Mouse (Mus musculus) heart, adult 8-10 months (tissue): ENCODE results near the gene Cd82. TPM values are rescaled to one million over a fixed set of nuclear protein-coding genes. Genes with fewer than 3 reads are reported as not detected.

ENCODE experiments used
- DNase-seq: peaks from one replicate; pipeline ENCODE4 v3.0.0; 2022; ENCODE audit warnings: low spot score
- total RNA-seq, 4 experiments: library from RNA; stranded (reverse); gene quantifications; 2 replicates each; pipeline ENCODE4 v1.2.4; 2022

Gene Cd82
- total RNA-seq = 10 to 100 TPM; 15.6 to 24.4 (median 17.1) TPM

DNA sequence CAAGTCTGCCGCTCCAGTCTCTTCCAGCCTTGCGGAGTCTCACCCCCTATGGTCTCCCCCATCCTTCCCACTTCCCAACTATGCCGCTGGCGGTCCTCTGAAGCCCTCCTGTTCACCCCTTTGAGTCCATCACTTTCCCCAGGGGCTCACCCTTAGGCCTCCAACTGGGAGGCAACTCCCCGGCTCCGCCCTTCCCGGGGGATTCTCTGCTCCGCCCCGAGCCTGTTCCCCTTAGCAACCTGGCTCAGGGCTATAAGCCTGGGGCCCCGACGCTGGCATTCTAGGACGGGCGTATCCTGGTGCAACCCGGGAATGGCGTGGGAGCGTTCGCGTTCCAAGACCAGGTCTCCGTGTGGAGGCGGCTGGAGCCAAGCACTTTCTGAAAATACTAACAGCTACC lies at the start of gene Cd82:
TSS of gene Cd82 (minus strand) at position 381 of the 400 bp plus-strand sequence.
- peak; percentile 64 for DNase-seq

DNA sequence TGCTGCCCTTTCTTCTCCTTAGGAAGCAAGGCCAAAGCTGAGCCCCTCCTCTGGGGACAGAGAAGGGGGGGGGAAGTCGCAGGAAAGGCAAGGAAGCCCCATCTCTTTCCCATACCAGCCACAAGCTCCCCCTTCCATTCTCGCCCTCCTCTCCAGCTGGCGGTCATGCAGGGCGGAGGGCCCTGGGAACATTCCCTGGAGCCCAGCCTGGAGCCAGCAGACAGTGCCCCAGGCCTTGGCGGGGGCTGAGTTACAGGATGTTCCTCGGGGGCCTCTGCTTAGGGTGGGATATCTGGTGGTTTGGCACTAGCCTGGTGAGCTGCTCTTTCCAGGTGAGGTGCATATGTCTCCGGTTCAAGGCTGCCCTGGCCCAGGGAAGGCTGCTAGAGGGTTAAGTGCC lies 49.2 kb upstream of the Cd82 start:
- no peak for DNase-seq

DNA sequence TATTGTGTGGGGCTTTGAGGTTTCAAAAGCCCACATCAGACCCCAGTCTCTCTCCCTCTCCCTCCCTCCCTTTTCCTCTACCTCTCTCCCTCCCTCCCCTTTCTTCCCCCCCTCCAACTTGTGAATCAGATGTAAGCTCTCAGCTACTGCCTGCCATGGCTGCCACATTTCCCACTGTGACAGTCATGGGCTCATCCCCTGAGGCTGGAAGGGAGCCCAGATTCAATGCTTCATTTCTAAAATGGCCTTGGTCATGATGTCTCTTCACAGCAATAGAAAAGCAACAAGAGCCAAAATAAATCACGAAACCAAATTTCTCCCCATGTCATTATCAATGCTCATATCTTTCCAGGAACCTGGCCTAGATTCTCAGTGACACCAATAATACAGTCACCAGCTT lies 47.9 kb upstream of the Cd82 start:
- DNase-seq = no peak

DNA sequence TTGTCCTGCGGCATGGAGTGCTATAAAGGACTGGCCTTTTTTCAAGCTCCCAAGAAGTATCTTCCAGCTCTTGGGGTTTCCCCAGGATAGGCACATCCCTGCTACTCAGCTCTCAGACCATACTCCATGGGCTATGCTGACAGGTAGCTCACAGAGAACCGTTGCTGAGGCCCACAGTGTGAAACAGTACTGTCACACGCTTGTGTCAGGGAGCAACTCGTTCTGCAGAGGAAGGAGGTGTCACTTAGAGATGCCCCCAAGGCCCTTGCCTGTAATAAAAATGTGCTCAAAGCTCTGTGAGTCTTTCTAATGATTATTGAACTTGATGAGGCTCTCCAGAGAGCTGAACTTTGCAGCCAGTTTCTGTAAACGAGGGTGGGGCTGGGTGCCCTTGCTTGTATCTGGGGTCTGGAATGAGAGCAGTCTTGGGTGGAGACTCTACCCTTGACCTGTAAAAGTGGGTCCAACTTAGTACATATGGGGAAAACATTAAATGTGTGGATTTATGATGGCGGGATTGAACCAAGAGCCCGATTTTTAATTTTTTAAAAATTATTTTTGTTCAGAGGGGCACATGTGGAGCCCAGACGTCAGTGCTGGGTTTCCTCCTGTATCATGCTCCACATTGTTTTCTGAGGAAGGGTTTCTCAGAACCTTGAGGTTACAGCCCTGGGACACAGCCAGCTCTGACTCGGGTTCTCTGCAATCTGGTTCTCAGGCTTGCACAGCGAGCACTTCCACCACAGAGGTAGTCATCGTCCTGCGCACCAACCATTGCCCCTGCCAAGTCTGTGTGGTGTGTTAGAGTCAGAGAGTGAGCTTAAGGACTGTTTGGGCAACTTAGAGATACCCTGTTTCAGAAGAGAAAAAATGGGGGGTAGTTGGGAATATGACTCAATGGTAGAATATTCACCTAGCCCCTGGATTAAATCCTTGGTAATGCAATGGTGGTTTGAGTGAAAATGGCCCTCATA lies 47.1 kb upstream of the Cd82 start:
- DNase-seq = no peak

DNA sequence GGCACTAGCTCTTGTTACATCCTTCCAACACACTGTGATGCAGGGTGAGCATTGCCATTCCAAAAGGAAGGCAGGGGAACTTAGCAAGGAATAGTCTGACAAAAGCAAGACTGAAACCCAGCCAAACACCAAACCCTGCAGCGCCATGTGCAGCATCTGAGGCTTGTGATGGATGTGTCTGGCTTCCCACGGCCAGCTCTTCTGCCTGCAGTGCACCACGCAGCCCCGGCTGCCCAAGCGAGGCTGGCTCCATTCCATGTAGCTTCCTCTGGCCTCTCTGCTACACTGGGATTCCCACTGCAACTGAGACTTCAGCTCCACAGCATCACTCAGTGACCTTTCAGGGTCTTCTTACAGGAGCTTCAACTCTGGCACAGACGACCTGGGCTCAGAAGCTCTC lies 42.2 kb upstream of the Cd82 start:
- no peak for DNase-seq

DNA sequence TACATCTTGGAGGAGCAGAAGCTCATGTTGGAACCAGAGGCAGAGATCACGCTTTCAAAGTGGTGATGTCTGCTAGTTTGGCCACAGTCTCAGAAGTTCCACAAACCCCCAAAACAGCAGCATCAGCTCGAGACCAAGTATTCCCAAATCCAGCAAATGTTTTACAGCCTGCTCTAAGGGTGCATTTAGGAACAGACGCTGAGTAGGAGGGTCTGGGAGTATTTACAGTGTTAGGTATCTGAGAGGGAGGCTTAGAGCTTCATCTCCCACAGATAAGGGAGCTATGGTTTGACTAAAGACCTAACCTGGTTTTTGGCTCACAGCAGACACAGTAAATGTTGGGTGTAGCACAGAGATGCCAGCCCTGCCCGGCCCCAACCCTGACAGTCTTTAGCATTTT lies 40.4 kb upstream of the Cd82 start:
- DNase-seq = no peak

DNA sequence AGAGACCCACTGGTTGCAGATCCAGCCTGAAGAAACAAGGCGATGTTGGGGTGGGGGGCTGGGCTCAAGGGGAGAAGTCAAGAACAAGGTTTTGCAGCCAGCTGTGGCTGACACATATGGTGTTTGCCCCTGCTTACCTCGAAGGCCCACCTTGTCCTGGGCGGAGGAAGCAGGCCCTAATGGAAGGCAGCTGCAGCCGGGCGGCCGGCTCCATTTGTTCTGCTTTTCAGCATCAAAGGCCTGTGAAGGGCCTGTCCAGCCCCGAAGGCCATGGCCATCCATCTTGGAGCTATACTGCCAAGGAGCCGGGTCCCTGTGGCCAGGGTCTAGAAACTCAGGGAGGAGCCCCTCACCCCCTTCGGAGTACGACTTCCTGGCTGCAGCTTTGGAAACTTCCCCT lies 38.4 kb upstream of the Cd82 start:
- DNase-seq = no peak

DNA sequence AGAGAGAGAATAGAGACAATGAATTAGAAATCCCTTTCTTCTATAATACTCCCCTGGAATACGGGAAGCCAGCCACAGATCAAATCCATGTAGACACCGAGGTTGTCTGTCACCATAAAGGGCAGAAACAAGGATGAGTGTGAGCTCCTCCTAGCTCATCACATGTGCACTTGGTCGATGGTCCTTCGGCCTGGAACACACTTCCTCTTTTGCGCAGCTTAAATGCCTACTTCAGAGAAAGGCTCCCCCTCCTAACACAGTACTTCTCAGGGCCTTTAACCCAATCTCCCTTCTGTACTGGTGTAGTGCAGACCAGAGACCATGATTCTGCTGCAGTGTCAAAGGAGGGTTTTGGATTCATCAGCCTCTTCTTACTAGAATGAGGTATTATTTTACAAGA lies 34.3 kb upstream of the Cd82 start:
- no peak for DNase-seq

DNA sequence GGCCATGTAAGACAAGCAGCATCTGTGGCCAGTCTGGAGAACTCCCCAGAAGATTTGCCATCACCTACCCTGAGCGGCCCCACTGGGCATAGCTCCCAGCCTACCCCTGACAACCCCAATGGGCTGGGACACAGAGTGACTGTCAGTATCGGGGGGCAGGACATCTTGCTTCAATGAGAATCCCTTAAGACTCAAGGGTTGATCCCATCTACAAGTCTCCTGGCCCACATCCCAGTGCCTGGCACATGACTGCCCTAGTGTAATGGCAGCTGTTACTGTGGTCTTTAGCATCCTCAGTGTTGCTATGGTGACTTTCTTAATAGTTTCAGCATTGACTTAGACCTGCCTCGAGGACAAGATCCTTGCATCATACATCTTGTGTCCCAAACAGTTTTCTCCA lies 32.2 kb upstream of the Cd82 start:
- DNase-seq = no peak

DNA sequence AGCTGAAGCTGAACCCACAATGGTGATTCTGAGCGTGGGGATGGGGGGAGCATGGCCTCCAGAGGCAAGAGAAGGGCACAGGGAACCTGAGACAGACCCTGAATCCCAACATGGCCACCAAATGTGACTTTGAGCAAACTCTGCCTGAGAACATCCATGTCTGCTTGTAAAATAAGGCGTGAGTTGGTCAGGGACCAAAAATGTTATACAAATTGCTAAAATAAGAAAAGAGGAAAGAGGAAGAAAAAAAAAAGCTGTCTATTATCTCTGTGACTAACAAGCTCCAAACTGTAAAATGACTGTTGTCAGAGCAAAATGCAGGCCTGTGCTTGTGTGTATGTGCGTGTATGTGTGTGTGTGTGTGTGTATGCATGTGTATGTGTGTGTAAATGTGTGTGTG lies 30.6 kb upstream of the Cd82 start:
- no peak for DNase-seq

DNA sequence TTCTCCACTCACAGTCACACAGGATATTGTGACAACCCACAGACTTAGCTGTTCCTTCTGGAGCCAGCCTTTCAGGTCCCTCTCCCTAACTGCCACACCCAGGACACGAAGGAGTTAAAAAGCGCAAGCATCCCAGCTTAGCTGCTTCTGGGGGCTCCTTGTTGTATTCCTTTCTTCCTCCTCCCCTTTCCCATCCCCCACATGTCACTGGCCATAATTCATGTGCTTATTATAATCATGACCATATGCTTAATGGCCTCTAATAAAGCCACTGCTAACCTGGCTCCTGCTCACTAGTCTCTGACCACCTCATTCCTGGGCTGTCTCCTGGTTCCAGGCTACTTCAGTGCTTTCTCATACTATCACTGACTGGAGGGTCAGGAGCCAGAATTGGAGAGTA lies 27.6 kb upstream of the Cd82 start:
- no peak for DNase-seq

DNA sequence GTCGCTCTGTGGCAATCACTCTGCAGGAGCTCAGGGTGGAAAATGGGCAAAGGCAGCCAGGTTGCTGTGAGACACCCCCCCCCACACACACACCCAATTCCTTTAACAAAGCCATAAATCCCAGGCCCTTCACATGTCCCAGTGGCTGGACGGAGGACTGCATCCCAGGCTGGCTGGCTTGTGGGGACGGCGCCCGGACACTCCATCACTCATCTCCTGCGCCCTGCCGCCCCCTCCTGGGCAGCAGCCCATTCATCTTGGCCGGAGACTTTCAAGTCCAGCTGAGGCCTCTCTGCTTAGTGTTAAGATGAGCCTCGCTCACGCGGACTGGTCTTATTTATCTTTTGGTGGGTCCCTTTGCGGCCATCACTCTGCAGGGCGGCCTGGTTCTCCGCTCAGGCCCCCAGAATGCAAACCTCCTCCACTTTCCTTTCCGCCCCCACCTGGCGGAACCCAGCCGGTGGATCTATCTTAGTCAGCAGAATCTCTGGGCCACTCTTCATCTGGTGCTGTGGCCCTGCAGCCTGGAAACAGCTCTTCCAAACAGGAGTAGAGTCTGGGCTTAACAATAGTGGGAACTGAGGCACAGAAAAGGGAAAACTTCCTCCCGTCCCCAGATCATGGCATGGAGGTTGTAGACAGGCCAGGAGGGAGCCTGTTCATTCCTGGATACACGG lies 26.1 kb upstream of the Cd82 start:
- DNase-seq = no peak

DNA sequence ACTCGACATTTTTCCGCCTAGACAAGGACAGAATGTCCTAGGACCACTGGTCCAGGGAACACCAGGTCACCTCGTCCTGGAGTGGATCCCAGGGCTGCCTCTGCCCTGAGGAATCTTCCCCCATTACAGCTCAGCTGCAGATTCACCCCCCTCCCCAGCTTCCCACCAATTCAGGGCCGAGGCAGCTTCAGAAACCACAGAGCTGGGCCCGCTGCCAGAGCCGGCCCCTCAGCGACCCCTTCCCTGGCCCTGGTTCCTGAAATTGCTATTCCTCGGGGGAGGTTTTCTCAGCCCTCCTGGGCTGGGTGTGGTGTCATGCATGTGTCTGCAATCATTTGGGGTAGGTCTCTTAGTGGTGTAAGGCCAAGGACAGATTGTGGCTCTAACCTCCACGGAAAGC lies 22.5 kb upstream of the Cd82 start:
- no peak for DNase-seq

DNA sequence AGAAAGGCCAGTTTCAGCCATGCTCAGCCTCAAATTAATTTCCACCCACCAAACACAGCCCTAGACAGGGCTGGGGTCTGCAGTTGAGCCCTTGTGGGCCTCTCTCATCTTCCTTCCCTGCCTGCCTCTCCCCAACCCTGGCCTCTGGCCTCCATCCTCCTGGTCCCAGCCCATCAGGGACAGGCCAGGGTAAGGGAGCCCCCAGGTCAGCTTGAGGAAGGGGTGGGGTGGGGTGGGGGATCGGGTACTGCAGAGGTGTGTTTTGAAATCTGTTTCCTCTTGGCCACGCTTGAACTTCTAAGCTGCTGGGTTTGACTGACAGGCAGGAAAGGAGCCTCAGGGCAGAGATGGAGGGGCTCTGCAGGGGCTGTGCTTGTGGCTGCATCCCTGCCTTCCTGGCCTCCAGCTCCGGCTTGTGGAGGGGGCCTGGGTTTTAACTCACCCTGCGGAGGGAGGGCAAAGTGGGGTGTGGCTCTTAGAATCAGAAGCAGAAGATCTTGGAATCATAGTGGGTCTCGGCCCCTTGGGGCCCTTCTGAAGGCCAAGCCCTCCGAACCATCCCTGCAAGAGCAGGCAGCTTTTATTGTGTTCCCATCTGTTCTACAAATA lies 19.2 kb upstream of the Cd82 start:
- no peak for DNase-seq

DNA sequence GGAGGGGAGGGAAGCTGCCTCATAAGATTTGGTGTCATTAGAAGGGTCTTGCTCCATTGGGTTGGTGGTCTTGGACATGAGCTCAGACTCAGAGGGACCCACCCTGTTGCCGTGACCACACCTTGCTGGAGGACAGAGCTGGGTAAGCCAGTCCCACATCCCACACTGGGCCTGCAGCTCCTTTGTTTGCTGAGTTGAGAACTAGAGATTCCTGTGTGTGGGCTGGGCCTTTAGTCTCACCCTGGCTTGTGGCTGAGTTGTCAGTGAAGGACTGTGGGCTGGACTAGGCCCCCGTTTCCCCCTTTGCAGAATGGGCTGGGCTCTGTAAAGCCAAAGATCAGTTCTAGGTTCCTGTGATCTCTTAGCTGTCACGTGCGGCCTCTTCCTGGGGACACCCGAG lies 15.8 kb upstream of the Cd82 start:
- DNase-seq = no peak

DNA sequence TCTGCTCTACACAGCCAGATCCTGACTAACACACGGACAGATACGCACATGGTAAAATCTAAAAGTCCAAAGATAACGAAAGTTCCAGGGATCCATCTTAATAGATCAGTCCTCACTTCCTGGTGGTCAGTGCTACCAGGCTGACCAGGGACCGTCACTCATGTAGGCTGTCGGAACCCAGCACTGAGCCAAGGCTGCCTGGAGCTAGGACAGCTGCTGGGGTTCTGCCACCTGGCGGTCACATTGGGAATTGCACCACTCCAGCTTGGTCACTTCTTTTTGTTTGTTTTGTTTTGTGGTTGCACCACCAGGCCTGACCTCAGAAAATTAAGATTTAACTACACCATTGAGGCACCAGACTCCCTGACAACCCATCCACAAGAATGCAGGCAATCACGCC lies 14.6 kb upstream of the Cd82 start:
- no peak for DNase-seq

DNA sequence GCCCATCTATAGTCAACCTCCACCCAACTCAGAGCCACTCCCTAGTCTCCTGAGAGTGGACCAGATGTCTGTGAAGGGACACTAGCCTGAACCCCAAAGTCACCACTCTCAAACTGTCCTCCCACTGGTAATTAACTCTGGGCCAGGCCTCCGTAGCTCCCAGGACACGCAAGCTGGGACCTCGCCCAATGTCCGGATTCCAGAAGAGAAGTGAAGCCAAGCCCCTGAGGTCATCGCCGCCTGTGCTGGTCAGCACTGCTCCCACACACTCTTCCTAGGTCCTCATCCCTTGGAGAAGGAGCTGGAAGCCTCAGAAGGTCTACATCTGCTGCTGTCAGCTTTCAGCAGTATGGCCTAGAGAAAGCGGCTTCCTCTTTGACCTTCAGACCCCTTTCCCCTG lies 13.5 kb upstream of the Cd82 start:
- DNase-seq = peak; percentile 62

DNA sequence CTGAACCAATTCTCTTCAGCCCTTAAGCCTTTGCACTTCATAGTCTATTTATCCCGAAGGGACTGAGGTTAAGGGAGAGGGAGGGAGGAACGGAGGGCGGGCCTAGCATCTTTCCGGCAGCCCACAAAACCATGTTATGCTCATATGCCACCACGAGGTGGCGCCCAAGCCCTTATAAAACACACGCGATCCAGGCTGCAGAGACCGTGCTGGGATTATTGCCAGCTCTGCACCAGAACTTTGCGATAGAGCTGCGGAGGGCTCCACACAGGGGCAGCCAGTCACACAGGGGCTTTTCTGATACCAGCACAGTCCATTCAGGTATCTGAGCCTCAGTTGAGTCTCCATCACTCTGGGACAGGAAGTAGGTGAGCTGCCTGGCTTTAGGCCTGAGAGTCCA lies 12.1 kb upstream of the Cd82 start:
- peak; percentile 90 for DNase-seq

DNA sequence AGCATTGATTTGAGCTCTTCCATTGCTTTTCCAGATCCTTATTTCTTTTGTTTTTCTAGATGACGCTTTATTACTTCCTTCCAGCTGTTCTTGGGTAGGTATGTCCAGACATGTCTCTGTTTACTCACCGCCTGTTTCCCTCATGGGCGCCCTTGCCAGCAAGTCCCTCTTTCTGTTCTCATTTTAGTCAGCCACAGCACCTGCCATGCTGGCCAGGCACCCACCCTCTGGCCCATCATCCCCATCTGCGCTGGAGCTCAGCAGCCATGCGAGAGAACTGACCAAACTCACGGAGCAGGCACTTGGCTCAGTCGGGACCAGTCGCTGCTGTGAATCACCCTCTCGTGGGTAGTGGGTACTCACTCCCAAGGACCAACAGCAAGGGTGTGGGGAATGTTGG lies 11.0 kb upstream of the Cd82 start:
- no peak for DNase-seq

DNA sequence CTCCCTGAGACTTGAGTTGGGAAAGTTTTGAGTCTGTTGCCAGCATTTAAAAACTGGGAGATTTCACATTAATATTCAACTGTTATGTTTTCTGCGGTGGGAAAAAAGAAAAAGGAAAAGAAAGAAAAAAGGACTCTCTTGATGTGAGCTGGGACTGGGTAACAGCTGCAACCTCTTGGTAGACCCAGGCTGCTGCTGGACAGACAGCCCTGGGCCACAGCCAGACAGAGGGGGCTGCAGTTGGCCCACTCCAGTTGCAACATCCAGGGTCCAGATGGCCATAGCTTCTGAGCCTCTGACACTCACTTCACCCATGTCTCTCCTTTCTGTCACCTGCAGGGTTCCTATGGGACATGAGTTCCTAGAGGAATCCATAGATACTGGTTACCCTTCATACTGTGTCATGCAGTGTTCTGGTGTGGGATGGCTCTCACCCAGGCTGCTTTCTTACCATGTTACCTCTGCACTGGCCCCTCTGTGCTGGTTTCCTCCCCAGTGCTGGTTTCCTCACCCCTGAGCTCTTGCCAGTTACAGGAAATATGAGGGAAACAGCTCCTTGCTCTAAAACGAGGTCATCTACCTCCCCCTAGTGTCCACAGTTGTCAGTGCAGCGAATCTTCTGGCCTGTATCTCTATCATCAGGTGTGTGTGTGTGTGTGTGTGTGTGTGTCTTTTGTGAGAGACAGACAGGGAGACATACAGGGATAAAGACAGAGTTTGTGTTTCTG lies 8.1 kb upstream of the Cd82 start:
- peak; percentile 84 for DNase-seq

DNA sequence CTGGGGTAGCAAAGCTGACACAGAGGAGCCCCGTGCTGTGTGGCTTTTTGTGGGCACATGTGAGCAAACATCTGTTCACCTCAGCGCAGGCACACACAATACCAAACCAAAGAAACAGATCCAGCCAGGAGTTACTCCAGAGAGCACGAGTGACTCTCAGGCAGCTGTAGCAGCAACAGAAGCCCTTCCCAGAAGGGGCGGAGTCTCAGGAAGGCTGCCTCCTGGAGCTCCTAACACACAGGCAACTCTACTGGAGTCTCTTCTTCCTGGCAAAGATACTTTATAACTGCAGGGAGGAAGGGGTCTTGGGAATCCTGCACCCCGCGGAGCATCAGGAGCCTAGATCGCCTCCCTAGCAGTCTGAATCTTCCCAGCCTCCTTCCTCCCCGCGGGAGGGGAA lies 7.2 kb upstream of the Cd82 start:
- DNase-seq = peak; percentile 61

DNA sequence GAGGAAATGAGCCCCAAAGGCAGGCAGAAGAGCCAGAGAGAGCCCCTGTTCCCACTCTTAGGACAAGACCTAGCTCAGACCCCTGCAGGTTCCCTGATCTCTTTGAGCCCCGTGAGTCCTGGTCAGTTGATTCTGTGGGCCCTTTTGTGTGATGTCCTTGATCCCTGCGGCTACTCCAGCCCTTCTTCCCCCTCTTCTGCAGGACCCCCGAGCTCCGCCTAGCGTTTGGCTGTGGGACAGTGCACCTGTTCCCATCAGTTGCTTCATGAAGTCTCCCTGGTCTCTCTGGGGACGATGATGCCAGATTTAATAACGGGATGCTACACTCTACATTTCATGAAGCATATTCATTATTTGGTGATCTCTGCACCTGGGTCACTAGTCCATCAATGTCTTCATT lies 6.2 kb upstream of the Cd82 start:
- no peak for DNase-seq
